Mouse (Mus musculus) T-helper 2 cell (primary cell): Measurements from ENCODE around the gene Dok4.

Experiments
- in situ Hi-C: fragments of 300-600 bp; cut with MboI, MseI; formaldehyde crosslinking; loops from one replicate; pipeline ENCODE4 v1.15.1; 2025; ENCODE audit warnings: high pct_unique_total_duplicates

Gene Dok4

DNA sequence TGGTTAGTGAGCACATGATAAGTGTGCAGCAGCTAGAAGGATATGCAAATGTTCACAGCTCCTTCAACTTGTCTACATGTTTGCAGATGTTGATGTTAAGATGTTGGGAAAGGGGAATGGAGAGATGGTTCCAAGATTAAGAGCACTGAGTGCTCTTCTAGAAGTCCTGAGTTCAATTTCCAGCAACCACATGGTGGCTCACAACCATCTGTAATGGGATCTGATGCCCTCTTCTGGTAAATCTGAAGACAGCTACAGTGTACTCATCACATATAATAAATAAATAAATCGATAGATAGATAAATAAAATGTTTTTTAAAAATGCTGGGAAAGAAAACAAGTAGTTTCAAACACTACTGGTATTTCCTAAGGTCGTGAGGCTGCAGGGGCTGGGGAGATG is 34.9 kb downstream of the Dok4 start:
- in situ Hi-C loops: loop anchor here (25.0 kb wide), 2 partner anchors 829 to 971 kb away; partner anchors contain the start of genes Amfr and Cnot1

- in situ Hi-C loops: loop anchor here (25.0 kb wide), 2 partner anchors 826 to 974 kb away; partner anchors contain the start of genes Amfr and Cnot1
Observed at GRCm38 (mm10) chr8:94838600-94838999, 37.5 kb downstream of the Dok4 start.

- in situ Hi-C loops: loop anchor here (25.0 kb wide), 2 partner anchors 826 to 974 kb away; partner anchors contain the start of genes Amfr and Cnot1
Observed at GRCm38 (mm10) chr8:94837662-94838574, 38.2 kb downstream of the Dok4 start, which contains the start of the genes Coq9 and Ciapin1. Gene Coq9 (plus strand): TSS chr8:94838321. Gene Ciapin1 (minus strand): TSS chr8:94838358.

GRCm38 (mm10) chr8:94836456-94837240 is 39.5 kb downstream of the Dok4 start:
- in situ Hi-C loops: loop anchor here (25.0 kb wide), 2 partner anchors 824 to 976 kb away; partner anchors contain the start of genes Amfr and Cnot1

DNA sequence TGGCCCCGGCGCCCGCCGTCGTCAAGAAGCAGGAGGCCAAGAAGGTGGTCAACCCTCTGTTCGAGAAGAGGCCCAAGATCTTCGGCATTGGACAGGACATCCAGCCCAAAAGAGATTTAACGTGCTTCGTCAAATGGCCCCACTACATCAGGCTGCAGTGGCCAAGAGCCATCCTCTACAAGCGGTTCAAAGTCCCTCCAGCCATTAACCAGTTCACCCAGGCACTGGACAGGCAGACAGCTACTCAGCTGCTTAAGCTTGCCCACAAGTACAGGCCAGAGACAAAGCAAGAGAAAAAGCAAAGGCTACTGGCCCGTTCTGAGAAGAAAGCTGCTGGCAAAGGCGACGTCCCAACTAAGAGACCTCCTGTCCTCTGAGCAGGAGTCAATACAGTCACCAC is 40.4 kb downstream of the Dok4 start:
- in situ Hi-C loops: loop anchor here (25.0 kb wide), 2 partner anchors 823 to 977 kb away; partner anchors contain the start of genes Amfr and Cnot1

- in situ Hi-C loops: loop anchor here (25.0 kb wide), 2 partner anchors 822 to 978 kb away; partner anchors contain the start of genes Amfr and Cnot1
Observed at GRCm38 (mm10) chr8:94833901-94834405, 42.2 kb downstream of the Dok4 start.

DNA sequence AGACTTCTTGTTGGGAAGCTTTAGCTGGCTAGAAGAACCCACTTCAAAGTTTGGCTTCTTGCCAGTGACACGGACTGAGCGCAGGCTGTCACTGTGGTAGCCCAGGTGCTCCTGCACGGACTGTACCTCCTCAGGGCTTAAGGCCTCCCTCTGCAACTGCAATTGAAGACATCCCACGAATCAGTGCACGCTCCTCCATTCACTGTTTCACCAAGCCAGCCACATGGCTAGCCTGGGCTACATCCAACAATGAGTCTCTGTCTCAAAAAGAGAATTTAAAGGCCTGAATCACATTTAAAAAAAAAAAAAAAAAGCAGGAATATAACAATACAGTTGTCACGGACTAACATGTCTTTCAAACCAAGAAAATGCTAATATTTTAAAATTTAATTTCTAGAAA is 47.8 kb downstream of the Dok4 start:
- in situ Hi-C loops: loop anchor here (25.0 kb wide), 2 partner anchors 816 to 984 kb away; partner anchors contain the start of genes Amfr and Cnot1

GRCm38 (mm10) chr8:94826210-94826609 is 49.9 kb downstream of the Dok4 start:
- in situ Hi-C loops: loop anchor here (25.0 kb wide), 2 partner anchors 814 to 986 kb away; partner anchors contain the start of genes Amfr and Cnot1

- in situ Hi-C loops: loop anchor here (25.0 kb wide), 2 partner anchors 813 to 987 kb away; partner anchors contain the start of genes Amfr and Cnot1
Observed at GRCm38 (mm10) chr8:94825170-94825569, 51.0 kb downstream of the Dok4 start.

GRCm38 (mm10) chr8:94822637-94823560 is 53.2 kb downstream of the Dok4 start:
- in situ Hi-C loops: loop anchor here (25.0 kb wide), 1 partner anchor 111 kb away; no protein-coding TSS in a partner anchor

DNA sequence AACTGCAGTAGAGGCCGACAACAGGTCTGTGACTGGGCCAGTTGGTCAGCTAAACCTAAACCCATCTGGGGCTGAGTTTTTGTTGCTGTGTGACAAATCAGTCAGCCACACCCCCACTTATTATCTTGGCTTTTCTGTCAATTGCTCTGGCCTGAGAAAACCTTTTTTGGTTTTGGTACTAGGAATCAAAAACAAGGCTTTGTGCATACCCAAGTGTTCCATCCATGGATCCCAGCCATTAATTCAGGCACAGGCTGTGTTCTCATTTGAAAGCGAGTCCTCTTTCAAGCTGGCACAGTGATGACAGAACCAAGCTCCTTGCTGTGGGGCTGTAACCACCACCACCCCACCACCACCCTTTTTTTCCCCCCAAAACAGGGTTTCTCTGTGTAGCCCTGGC is 54.7 kb downstream of the Dok4 start:
- in situ Hi-C loops: loop anchor here (25.0 kb wide), 1 partner anchor 109 kb away; no protein-coding TSS in a partner anchor

- in situ Hi-C loops: loop anchor here (25.0 kb wide), 1 partner anchor 108 kb away; no protein-coding TSS in a partner anchor
Observed at GRCm38 (mm10) chr8:94820553-94820952, 55.6 kb downstream of the Dok4 start.

DNA sequence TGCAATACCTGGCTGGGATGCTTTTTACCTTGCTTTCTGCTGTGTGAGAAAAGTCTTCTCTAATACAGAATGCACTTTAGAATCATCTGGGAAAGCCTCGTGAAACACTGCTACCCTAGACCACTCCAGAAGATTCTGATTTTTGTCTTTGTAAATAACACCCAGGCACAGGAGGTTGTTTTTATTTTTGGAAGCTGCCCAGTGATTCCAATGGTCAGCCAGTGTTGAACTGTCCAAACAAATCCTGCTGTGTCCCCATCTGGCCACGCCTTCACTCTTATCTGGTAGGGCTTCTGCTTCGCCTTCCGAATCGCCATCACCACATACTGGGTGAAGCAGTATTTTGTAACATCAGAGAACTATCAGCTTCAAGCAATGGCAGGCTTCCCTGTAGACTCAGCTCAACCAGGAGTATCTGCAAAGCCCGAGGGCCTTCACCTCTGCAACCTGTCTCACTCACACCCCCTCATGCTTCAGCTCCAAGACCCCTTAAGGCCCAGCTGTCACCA is 56.4 kb downstream of the Dok4 start:
- in situ Hi-C loops: loop anchor here (5.0 to 25.0 kb wide), 2 partner anchors 37 to 107 kb away; no protein-coding TSS in a partner anchor

DNA sequence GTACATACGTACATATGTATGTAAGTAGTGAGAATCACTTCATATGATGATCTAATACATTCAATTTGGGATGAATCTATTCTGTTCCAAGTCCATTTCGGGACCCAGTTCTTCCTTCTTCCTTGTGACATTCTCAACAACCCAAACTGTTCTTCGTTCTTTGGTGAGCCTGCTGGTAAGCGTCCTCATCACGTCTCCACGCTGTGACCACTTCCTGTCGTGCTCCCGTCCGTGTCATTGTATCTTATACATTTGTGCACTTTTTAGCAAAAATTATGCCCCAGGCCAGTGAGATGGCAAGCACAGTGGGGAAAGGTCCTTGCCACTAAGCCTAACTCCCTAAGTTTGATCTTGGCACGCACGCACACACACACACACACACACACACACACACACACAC is 58.2 kb downstream of the Dok4 start:
- in situ Hi-C loops: loop anchor here (5.0 to 25.0 kb wide), 2 partner anchors 36 to 106 kb away; no protein-coding TSS in a partner anchor

- in situ Hi-C loops: loop anchor here (25.0 kb wide), 1 partner anchor 102 kb away; no protein-coding TSS in a partner anchor
Observed at GRCm38 (mm10) chr8:94814556-94814955, 61.6 kb downstream of the Dok4 start.
